Mouse (Mus musculus) lung, postnatal 0 days (tissue): Measurements from ENCODE around the gene Dock8.

ENCODE experiments used
- CTCF ChIP-seq: IDR thresholded peaks from 2 replicates; pipeline ENCODE4 v1.5.1; 2016; ENCODE audit warnings: antibody characterized with exemption, mild to moderate bottlenecking
- EP300 ChIP-seq: IDR thresholded peaks from 2 replicates; pipeline ENCODE4 v1.6.1; 2016; ENCODE audit warnings: antibody characterized with exemption, mild to moderate bottlenecking, control low read depth

- no peak for TF ChIP-seq CTCF
- no peak for TF ChIP-seq EP300
Observed at GRCm38 (mm10) chr19:25154506-25155178, 155.3 kb downstream of the Dock8 start.
